Mouse (Mus musculus): Measurements from ENCODE around the gene Slc6a6. TPM values are rescaled to one million over a fixed set of nuclear protein-coding genes. Genes with fewer than 3 reads are reported as not detected.
A peak's percentile ranks its signal among the peaks of the same experiment; 100 is the strongest.

The Slc6a6 gene
- polyA plus RNA-seq, 1 experiment from 2014 or later: 51.7 TPM

DNA sequence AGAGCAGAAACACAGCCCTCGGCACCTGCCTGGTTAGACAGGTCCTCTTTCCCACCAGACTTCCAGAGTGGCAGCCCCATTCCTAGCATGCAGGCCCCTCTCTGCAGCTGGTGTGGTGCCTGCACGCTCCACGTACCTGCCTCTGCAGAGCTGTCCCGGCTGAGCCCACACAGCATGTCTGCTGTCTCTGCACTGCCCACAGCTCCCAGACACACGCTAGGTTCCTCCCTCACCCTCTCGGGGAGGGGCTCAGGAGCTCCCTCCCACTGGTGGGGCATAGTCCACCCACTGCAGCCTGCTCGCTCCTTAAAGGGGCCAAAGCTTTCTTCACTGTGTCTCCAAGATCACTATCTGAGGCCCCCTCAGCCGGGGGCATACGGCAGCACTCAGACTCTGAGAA is 112.2 kb downstream of the Slc6a6 start:
- Histone ChIP-seq H3K4me3 (ENCODE audit: low read length) (no peak overlapping the region), H3K27ac (ENCODE audit: low read length) (no peak overlapping the region), H3K27me3 (ENCODE audit: control insufficient read depth, insufficient read depth, low read depth, low read length) (no peaks in the 10 kb centered on the region; the same call in 1 of the 2 replicates), H3K4me1 (replicated peaks; ENCODE audit: control insufficient read depth, insufficient read depth, low read length) (no peaks in the 10 kb centered on the region), H3K36me3 (ENCODE audit: control insufficient read depth, insufficient read depth, low read length) (no peaks in the 10 kb centered on the region), H3K9ac (ENCODE audit: low read length) (no peak overlapping the region), H3K9me3 (ENCODE audit: control insufficient read depth, low read length) (no peaks in the 10 kb centered on the region), H3K4me2 (ENCODE audit: low read depth, low read length) (no peak overlapping the region)
- WGBS: 36% methylated on average over 9 of the region's 9 CpGs
- ATAC-seq (ENCODE audit: low read depth): no peak

DNA sequence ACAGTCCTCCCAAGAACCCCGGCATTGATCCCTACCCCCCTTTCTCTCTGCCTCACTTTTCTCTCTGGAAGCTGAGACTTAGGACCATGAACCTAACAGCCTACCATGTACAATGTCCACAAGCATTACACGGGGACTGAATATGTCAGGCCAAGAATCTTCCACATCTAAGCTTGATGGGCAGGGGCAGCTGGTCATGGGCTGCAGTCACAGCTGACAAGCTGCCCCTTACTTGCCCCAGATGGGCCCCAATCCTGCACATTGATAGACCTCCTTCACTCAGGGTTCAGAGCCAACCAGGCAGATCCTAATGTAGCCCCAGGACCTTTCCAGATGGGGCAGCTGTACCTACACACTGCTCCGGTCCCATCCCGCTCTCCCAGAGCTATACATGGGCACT is 112.9 kb downstream of the Slc6a6 start:
- no peak overlapping the region for H3K4me2 ChIP-seq (ENCODE audit: low read depth, low read length)
- no peak overlapping the region for H3K4me3 ChIP-seq (ENCODE audit: low read length)
- H3K9me3 ChIP-seq (ENCODE audit: control insufficient read depth, low read length): no peaks in the 10 kb centered on the region
- H3K9ac ChIP-seq (ENCODE audit: low read length): no peak overlapping the region
- no peaks in the 10 kb centered on the region; the same call in 1 of the 2 replicates for H3K27me3 ChIP-seq (ENCODE audit: control insufficient read depth, insufficient read depth, low read depth, low read length)
- H3K36me3 ChIP-seq (ENCODE audit: control insufficient read depth, insufficient read depth, low read length): no peaks in the 10 kb centered on the region
- WGBS: 77% methylated on average over 4 of the region's 4 CpGs
- H3K27ac ChIP-seq (ENCODE audit: low read length): no peak overlapping the region
- ATAC-seq (ENCODE audit: low read depth): no peak
- H3K4me1 ChIP-seq (replicated peaks; ENCODE audit: control insufficient read depth, insufficient read depth, low read length): no peaks in the 10 kb centered on the region

DNA sequence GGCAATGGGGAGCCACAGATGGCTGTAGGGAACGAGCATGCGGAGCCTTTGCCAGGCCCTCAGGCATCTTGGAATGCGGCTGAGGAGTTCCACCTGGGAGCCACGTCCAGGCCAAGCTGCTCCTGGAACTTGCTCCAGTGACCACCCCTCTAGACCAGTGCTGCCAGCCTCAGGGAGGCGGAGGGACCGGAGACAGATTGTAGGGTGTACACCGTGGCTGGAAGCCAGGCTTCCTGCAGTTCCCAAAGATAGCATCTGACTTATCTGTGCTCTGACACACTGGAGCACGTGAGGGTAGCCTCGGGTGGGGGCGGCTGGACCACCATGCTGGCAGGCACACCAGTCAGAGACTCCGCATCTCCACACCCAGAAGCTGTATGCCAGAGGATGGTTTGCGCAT is 114.6 kb downstream of the Slc6a6 start:
- ATAC-seq (ENCODE audit: low read depth): no peak
- WGBS: 50% methylated on average over 12 of the region's 12 CpGs

DNA sequence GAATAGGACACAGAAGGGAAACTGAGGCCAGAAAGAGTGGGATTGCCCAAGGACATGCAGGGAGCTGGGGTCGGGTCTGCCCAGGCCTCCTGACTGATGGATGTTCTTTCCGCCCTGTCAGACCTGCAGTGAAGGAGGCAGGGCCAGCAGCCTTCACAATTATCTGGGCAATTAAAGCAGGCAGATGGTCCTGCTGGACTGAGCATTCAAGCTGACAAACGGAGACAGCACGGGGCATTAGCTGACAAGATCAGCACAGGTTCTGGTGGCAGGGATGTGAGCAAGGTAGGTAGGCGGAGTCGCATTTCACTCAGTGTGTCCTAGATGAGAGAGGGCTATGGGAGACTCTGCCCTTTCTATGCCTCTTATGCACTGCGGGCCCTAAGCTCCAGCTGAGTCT is 120.3 kb downstream of the Slc6a6 start:
- no peak overlapping the region for H3K9ac ChIP-seq (ENCODE audit: low read length)
- no peak overlapping the region for H3K27ac ChIP-seq (ENCODE audit: low read length)
- H3K36me3 ChIP-seq (ENCODE audit: control insufficient read depth, insufficient read depth, low read length): no peaks in the 10 kb centered on the region
- 35% methylated on average over 7 of the region's 7 CpGs for WGBS
- no peak overlapping the region for H3K4me3 ChIP-seq (ENCODE audit: low read length)
- ATAC-seq (ENCODE audit: low read depth): no peak
- H3K4me1 ChIP-seq (replicated peaks; ENCODE audit: control insufficient read depth, insufficient read depth, low read length): no peaks in the 10 kb centered on the region
- H3K9me3 ChIP-seq (ENCODE audit: control insufficient read depth, low read length): no peaks in the 10 kb centered on the region
- H3K27me3 ChIP-seq (ENCODE audit: control insufficient read depth, insufficient read depth, low read depth, low read length): peaks cover 23% of the 10 kb centered on the region
- H3K4me2 ChIP-seq (ENCODE audit: low read depth, low read length): no peak overlapping the region

More for the DNA sequence above, 114.6 kb downstream of the Slc6a6 start:
- Histone ChIP-seq H3K27ac (ENCODE audit: low read length) (no peak overlapping the region), H3K9me3 (ENCODE audit: control insufficient read depth, low read length) (no peaks in the 10 kb centered on the region), H3K4me2 (ENCODE audit: low read depth, low read length) (no peak overlapping the region), H3K9ac (ENCODE audit: low read length) (no peak overlapping the region), H3K36me3 (ENCODE audit: control insufficient read depth, insufficient read depth, low read length) (no peaks in the 10 kb centered on the region), H3K27me3 (ENCODE audit: control insufficient read depth, insufficient read depth, low read depth, low read length) (no peaks in the 10 kb centered on the region; the same call in 1 of the 2 replicates), H3K4me3 (ENCODE audit: low read length) (no peak overlapping the region), H3K4me1 (replicated peaks; ENCODE audit: control insufficient read depth, insufficient read depth, low read length) (no peaks in the 10 kb centered on the region)

GRCm38 (mm10) chr6:91807169-91807568 is 123.3 kb downstream of the Slc6a6 start:
- Histone ChIP-seq H3K4me2 (ENCODE audit: low read depth, low read length) (peak overlapping the region; percentile 13; the same call in 1 of the 2 replicates), H3K4me1 (replicated peaks; ENCODE audit: control insufficient read depth, insufficient read depth, low read length) (no peaks in the 10 kb centered on the region), H3K27me3 (ENCODE audit: control insufficient read depth, insufficient read depth, low read depth, low read length) (peaks cover 23% of the 10 kb centered on the region), H3K4me3 (ENCODE audit: low read length) (no peak overlapping the region), H3K9me3 (ENCODE audit: control insufficient read depth, low read length) (no peaks in the 10 kb centered on the region), H3K9ac (ENCODE audit: low read length) (no peak overlapping the region), H3K27ac (ENCODE audit: low read length) (no peak overlapping the region), H3K36me3 (ENCODE audit: control insufficient read depth, insufficient read depth, low read length) (no peaks in the 10 kb centered on the region)
- WGBS: under 1% methylated on average over 21 of the region's 23 CpGs
- ATAC-seq (ENCODE audit: low read depth): no peak

DNA sequence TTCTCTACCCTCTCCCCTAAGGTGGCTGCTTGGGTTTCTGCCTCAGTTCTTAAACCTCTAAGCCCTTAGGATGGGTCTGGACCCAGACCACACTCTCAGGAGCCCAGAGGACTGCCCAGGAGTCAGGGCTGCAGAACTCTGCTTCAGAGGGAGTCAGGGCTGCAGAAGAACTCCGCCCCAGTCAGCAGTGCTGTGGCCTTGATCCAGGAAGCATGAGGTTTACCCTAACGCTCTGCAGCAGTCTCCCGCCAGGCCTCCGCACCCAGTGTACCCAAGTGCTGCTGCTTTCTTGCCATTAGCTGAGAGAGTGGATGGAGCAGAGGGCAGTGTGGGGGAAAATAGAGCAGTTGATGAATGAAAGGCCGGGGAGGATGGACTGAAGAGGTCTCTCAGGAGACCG is 124.2 kb downstream of the Slc6a6 start:
- no peak overlapping the region for H3K4me2 ChIP-seq (ENCODE audit: low read depth, low read length)
- H3K27ac ChIP-seq (ENCODE audit: low read length): no peak overlapping the region
- no peaks in the 10 kb centered on the region for H3K9me3 ChIP-seq (ENCODE audit: control insufficient read depth, low read length)
- H3K36me3 ChIP-seq (ENCODE audit: control insufficient read depth, insufficient read depth, low read length): no peaks in the 10 kb centered on the region
- no peak overlapping the region for H3K4me3 ChIP-seq (ENCODE audit: low read length)
- H3K4me1 ChIP-seq (replicated peaks; ENCODE audit: control insufficient read depth, insufficient read depth, low read length): no peaks in the 10 kb centered on the region
- no peak for ATAC-seq (ENCODE audit: low read depth)
- peaks cover 23% of the 10 kb centered on the region for H3K27me3 ChIP-seq (ENCODE audit: control insufficient read depth, insufficient read depth, low read depth, low read length)
- no peak overlapping the region for H3K9ac ChIP-seq (ENCODE audit: low read length)
- WGBS: 36% methylated on average over 6 of the region's 6 CpGs

Other genes with a start within 250 kb of the Slc6a6 start
- 22.2 and 23.8 TPM in 2 replicates for gene Chchd4, start 210.5 kb upstream of the Slc6a6 start, polyA plus RNA-seq (2015; fragmentation: Nextera tagmentation; extraction: Ambion mirVana)
- 52.4 and 57.1 TPM in 2 replicates for gene Tmem43, start 210.3 kb upstream of the Slc6a6 start, polyA plus RNA-seq (2015; fragmentation: Nextera tagmentation; extraction: Ambion mirVana)
- 17.9 and 18.9 TPM in 2 replicates for gene Xpc, start 168.2 kb upstream of the Slc6a6 start, polyA plus RNA-seq (2015; fragmentation: Nextera tagmentation; extraction: Ambion mirVana)
- gene Lsm3, start 168.1 kb upstream of the Slc6a6 start, polyA plus RNA-seq (2015; fragmentation: Nextera tagmentation; extraction: Ambion mirVana): 245 and 255 TPM in 2 replicates
- 0.46 and 0.69 TPM in 2 replicates for gene Grip2, start 143.2 kb downstream of the Slc6a6 start, polyA plus RNA-seq (2015; fragmentation: Nextera tagmentation; extraction: Ambion mirVana)
- 28.4 and 35.5 TPM in 2 replicates for gene Ccdc174, start 194.0 kb downstream of the Slc6a6 start, polyA plus RNA-seq (2015; fragmentation: Nextera tagmentation; extraction: Ambion mirVana)
- gene 4930590J08Rik, start 218.8 kb downstream of the Slc6a6 start, polyA plus RNA-seq (2015; fragmentation: Nextera tagmentation; extraction: Ambion mirVana): 0.10 and 0.31 TPM in 2 replicates